Mouse (Mus musculus) intestine, embryonic 16.5 days (tissue): ENCODE results near the gene Aifm3. TPM values are rescaled to one million over a fixed set of nuclear protein-coding genes. Genes with fewer than 3 reads are reported as not detected.

Experiments
- ATAC-seq: fragments of 200-750 bp; cut with Nextera tagmentation; 2 replicates; pipeline ENCODE4 v1.8.0; 2017; ENCODE audit warnings: moderate TSS enrichment, moderate library complexity
- H3K27ac ChIP-seq: fragments of 300-500 bp; sonication (generic); 2 replicates; pipeline ENCODE4 v1.5.1; 2014; ENCODE audit warnings: mild to moderate bottlenecking, low read length
- H3K27me3 ChIP-seq: fragments of 300-500 bp; sonication (generic); replicated peaks from 2 replicates; pipeline ENCODE4 v1.6.1; 2014; ENCODE audit warnings: low read length, control low read depth, mixed read lengths; ENCODE audit not compliant: control insufficient read depth, insufficient read depth
- H3K36me3 ChIP-seq: fragments of 300-500 bp; sonication (generic); 2 replicates; pipeline ENCODE4 v1.6.1; 2014; ENCODE audit warnings: low read length, control low read depth; ENCODE audit not compliant: control insufficient read depth, insufficient read depth
- H3K4me1 ChIP-seq: fragments of 300-500 bp; sonication (generic); 2 replicates; pipeline ENCODE4 v1.6.1; 2014; ENCODE audit warnings: low read length, control low read depth, mixed read lengths; ENCODE audit not compliant: control insufficient read depth, insufficient read depth
- H3K4me2 ChIP-seq: fragments of 300-500 bp; sonication (generic); 2 replicates; pipeline ENCODE4 v1.6.1; 2014; ENCODE audit warnings: low read depth, low read length, control low read depth
- H3K4me3 ChIP-seq: fragments of 300-500 bp; sonication (generic); 2 replicates; pipeline ENCODE4 v1.5.1; 2014; ENCODE audit warnings: mild to moderate bottlenecking, low read length
- H3K9ac ChIP-seq: fragments of 300-500 bp; sonication (generic); 2 replicates; pipeline ENCODE4 v1.6.1; 2014; ENCODE audit warnings: low read depth, low read length
- H3K9me3 ChIP-seq: fragments of 300-500 bp; sonication (generic); 2 replicates; pipeline ENCODE4 v1.6.1; 2016; ENCODE audit warnings: low read length, control low read depth; ENCODE audit not compliant: control insufficient read depth
- WGBS: fragments of 180-500 bp; shearing (Covaris S2); extraction: QIAGEN DNeasy Blood & Tissue Kit; methylation state at CpG from one replicate; pipeline ENCODE4 v1.1.7; 2014; 5-methylcytosine and 5-hydroxymethylcytosine counted together
- polyA plus RNA-seq: library from polyadenylated mRNA; unstranded; fragments of >200 nt; fragmentation: Nextera tagmentation; extraction: Ambion mirVana; gene quantifications from 2 replicates; pipeline ENCODE4 v1.2.1, GENCODE M21; 2015

The Aifm3 gene
- polyA plus RNA-seq, 1 experiment from 2014 or later: 8.9 TPM

- H3K36me3 ChIP-seq: no peaks in the 10 kb centered on the region
- no peak overlapping the region for H3K4me2 ChIP-seq
- H3K4me1 ChIP-seq: peaks cover 46% of the 10 kb centered on the region
- H3K9ac ChIP-seq: no peak overlapping the region
- ATAC-seq: no peak
- H3K27ac ChIP-seq: no peak overlapping the region
- no peaks in the 10 kb centered on the region for H3K27me3 ChIP-seq
- H3K9me3 ChIP-seq: no peaks in the 10 kb centered on the region
- H3K4me3 ChIP-seq: no peak overlapping the region
- 62% methylated on average over 4 of the region's 4 CpGs for WGBS
These were observed 67.5 kb downstream of the Aifm3 start for GRCm38 (mm10) chr16:17556907-17557306.

Other genes starting within 250 kb of the Aifm3 start
- gene Tmem191c, start 213.5 kb upstream of the Aifm3 start, polyA plus RNA-seq: 14.5 and 15.2 TPM in 2 replicates
- 2.0 and 4.8 TPM in 2 replicates for gene Serpind1, start 158.2 kb upstream of the Aifm3 start, polyA plus RNA-seq
- 15.2 and 15.9 TPM in 2 replicates for gene Snap29, start 83.6 kb upstream of the Aifm3 start, polyA plus RNA-seq
- 23.1 and 28.6 TPM in 2 replicates for gene Pi4ka, start 83.3 kb upstream of the Aifm3 start, polyA plus RNA-seq
- 42.7 and 42.9 TPM in 2 replicates for gene Crkl, start 37.6 kb upstream of the Aifm3 start, polyA plus RNA-seq
- 96.8 and 128 TPM in 2 replicates for gene Lztr1, start 19.1 kb downstream of the Aifm3 start, polyA plus RNA-seq
- 59.3 and 61.4 TPM in 2 replicates for gene Thap7, start 41.5 kb downstream of the Aifm3 start, polyA plus RNA-seq
- gene Lrrc74b, start 71.6 kb downstream of the Aifm3 start, polyA plus RNA-seq: 0.17 and 0.31 TPM in 2 replicates
- 0.48 and 1.1 TPM in 2 replicates for gene P2rx6, start 72.3 kb downstream of the Aifm3 start, polyA plus RNA-seq
- 36.2 and 38.1 TPM in 2 replicates for gene Slc7a4, start 93.6 kb downstream of the Aifm3 start, polyA plus RNA-seq
- gene Smpd4, start 129.7 kb downstream of the Aifm3 start, polyA plus RNA-seq: 24.5 and 24.9 TPM in 2 replicates
- 5.0 and 5.3 TPM in 2 replicates for gene Ccdc74a, start 156.9 kb downstream of the Aifm3 start, polyA plus RNA-seq
- 43.9 and 47.9 TPM in 2 replicates for gene Med15, start 243.3 kb downstream of the Aifm3 start, polyA plus RNA-seq